Mouse (Mus musculus) limb, embryonic 14.5 days (tissue): ENCODE results near the gene Dgkg. TPM values are rescaled to one million over a fixed set of nuclear protein-coding genes. Genes with fewer than 3 reads are reported as not detected.
A peak's percentile ranks its signal among the peaks of the same experiment; 100 is the strongest.

ENCODE experiments used
- ATAC-seq: fragments of 200-750 bp; cut with Nextera tagmentation; 2 replicates; pipeline ENCODE4 v1.8.0; 2017; ENCODE audit warnings: low read depth, moderate number of reproducible peaks, moderate TSS enrichment; ENCODE audit not compliant: low FRiP score
- DNase-seq: peaks from one replicate; pipeline ENCODE4 v3.0.0-alpha.2; 2015; ENCODE audit warnings: low spot score
- H3K27ac ChIP-seq: fragments of 300-500 bp; sonication (generic); replicated peaks from 2 replicates; pipeline ENCODE4 v1.5.1; 2014; ENCODE audit warnings: low read depth, mild to moderate bottlenecking, low read length, moderate library complexity, mixed read lengths
- H3K27me3 ChIP-seq: fragments of 300-500 bp; sonication (generic); 2 replicates; pipeline ENCODE4 v1.6.1; 2014; ENCODE audit warnings: low read length, mixed read lengths; ENCODE audit not compliant: control insufficient read depth, insufficient read depth
- H3K36me3 ChIP-seq: fragments of 300-500 bp; sonication (generic); 2 replicates; pipeline ENCODE4 v1.6.1; 2014; ENCODE audit warnings: mild to moderate bottlenecking, low read length, moderate library complexity, mixed read lengths; ENCODE audit not compliant: control insufficient read depth, insufficient read depth
- H3K4me1 ChIP-seq: fragments of 300-500 bp; sonication (generic); 2 replicates; pipeline ENCODE4 v1.6.1; 2014; ENCODE audit warnings: antibody characterized with exemption, low read length, mixed read lengths; ENCODE audit not compliant: control insufficient read depth, insufficient read depth
- H3K4me2 ChIP-seq: fragments of 300-500 bp; sonication (generic); replicated peaks from 2 replicates; pipeline ENCODE4 v1.6.1; 2014; ENCODE audit warnings: low read depth, mild to moderate bottlenecking, low read length, moderate library complexity; ENCODE audit not compliant: severe bottlenecking
- H3K4me3 ChIP-seq: fragments of 300-500 bp; sonication (generic); replicated peaks from 2 replicates; pipeline ENCODE4 v1.5.1; 2014; ENCODE audit warnings: low read length
- H3K9ac ChIP-seq: fragments of 300-500 bp; sonication (generic); 2 replicates; pipeline ENCODE4 v1.6.1; 2014; ENCODE audit warnings: mild to moderate bottlenecking, low read depth, low read length, moderate library complexity; ENCODE audit not compliant: severe bottlenecking
- H3K9me3 ChIP-seq: fragments of 300-500 bp; sonication (generic); 2 replicates; pipeline ENCODE4 v1.6.1; 2016; ENCODE audit warnings: low read length; ENCODE audit not compliant: control insufficient read depth
- POLR2A ChIP-seq: fragments of 200-500 bp; IDR thresholded peaks from 2 replicates; pipeline ENCODE4 v1.8.0; 2012; ENCODE audit warnings: inconsistent platforms, mild to moderate bottlenecking, moderate library complexity, borderline replicate concordance; ENCODE audit not compliant: insufficient read depth, insufficient read length; ENCODE audit errors: extremely low read depth
- WGBS: fragments of 180-500 bp; shearing (Covaris S2); extraction: QIAGEN DNeasy Blood & Tissue Kit; methylation state at CpG from one replicate; pipeline ENCODE4 v1.1.7; 2014; 5-methylcytosine and 5-hydroxymethylcytosine counted together
- polyA plus RNA-seq, 2 experiments: library from polyadenylated mRNA; depleted of rRNA in 1 of 2; stranded (reverse) in 1 of 2; unstranded in 1 of 2; fragments of >200 nt; fragmentation: Nextera tagmentation in 1 of 2; extraction: Ambion mirVana in 1 of 2; gene quantifications; 2 replicates each; pipeline versions ENCODE4 v1.2.1 to v1.2.3; 2012 to 2014

Gene Dgkg
- polyA plus RNA-seq, 2 experiments, result 0.08 to 0.26 TPM

DNA sequence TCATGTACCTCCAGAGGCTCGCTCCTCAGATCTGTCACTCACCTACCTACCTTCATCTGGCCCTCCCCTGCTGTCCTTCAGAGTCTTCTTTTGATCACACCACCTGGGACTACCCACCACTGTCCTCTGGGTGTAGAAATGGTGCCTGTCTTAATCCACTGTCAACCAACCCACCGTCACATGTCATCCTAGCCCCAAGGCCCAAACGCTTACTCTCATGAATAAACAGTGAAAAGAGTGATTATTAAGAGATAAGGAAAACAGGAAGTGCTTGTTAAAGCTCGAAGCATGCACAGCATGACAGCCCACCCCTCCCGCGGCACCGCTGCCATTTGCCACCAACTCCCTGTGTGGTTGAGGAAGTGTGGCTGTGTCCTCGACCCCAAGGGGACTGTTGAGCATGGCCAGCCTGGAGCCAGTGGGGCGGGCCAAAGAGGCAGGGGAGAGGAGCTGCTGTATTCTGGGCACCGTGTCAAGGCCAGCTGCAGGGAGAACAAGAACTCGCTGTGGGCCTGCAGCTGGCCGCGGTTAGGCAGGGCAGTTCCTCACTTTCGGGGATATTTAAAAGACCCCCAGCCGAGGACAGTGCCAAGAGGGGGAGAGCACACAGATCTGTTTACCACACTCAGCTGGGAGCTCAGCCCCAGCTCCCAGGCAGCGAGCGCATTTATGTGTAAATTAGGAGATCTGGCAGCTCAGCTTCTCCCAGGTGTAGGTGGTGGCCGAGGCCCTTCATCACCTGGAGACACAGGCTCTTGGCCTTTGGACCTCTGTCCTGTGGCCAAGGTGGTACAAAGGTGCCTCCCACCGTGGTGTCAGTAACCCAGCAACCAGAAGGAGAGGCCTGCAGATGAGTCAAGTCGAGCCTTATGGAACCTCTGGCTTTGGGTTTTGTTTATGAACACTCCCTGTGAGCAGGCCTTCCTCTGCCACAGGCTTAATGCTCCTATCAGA lies 139.3 kb downstream of the Dgkg start:
- peaks cover 27% of the 10 kb centered on the region for H3K4me1 ChIP-seq
- 16% methylated on average over 20 of the region's 20 CpGs for WGBS
- ATAC-seq (peak; percentile 86), DNase-seq (peak; percentile 73)
- H3K4me2 ChIP-seq, result 0 out of 2 replicates have a peak overlapping the region, but pooled peaks have one; percentile 13
- no peaks in the 10 kb centered on the region for H3K27me3 ChIP-seq
- no peak for TF ChIP-seq POLR2A
- H3K36me3 ChIP-seq, result no peaks in the 10 kb centered on the region
- H3K9me3 ChIP-seq, result no peaks in the 10 kb centered on the region
- no peak overlapping the region for H3K9ac ChIP-seq
- H3K27ac ChIP-seq, result 0 out of 2 replicates have a peak overlapping the region, but pooled peaks have one; percentile 14
- no peak overlapping the region for H3K4me3 ChIP-seq

DNA sequence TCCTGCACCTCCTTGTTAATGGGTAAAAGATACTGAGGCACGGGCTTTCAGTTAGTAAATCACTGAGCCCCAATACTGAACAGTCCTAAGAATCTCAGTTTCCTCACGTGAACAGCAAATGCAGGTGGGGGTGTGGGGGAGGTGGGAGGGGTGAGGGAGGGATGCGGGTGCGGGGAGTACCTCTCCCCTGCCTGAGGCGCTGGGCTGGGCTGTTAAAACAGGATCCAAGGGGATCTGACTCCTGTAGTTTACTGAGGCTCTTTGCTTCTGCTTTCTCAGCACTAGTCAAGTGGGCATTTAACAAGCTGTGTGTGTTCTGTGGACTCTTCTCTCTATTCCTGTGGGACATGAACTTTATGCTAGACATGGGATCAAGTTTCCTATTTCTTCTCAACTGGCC lies 141.5 kb downstream of the Dgkg start:
- H3K4me1 ChIP-seq, result peaks cover 27% of the 10 kb centered on the region
- DNase-seq (no peak), ATAC-seq (no peak)
- no peak for TF ChIP-seq POLR2A
- H3K27ac ChIP-seq, result no peak overlapping the region
- no peak overlapping the region for H3K4me3 ChIP-seq
- H3K27me3 ChIP-seq, result no peaks in the 10 kb centered on the region
- WGBS, result 12% methylated on average over 5 of the region's 5 CpGs
- H3K36me3 ChIP-seq, result no peaks in the 10 kb centered on the region
- H3K4me2 ChIP-seq, result no peak overlapping the region
- no peaks in the 10 kb centered on the region for H3K9me3 ChIP-seq
- no peak overlapping the region for H3K9ac ChIP-seq

DNA sequence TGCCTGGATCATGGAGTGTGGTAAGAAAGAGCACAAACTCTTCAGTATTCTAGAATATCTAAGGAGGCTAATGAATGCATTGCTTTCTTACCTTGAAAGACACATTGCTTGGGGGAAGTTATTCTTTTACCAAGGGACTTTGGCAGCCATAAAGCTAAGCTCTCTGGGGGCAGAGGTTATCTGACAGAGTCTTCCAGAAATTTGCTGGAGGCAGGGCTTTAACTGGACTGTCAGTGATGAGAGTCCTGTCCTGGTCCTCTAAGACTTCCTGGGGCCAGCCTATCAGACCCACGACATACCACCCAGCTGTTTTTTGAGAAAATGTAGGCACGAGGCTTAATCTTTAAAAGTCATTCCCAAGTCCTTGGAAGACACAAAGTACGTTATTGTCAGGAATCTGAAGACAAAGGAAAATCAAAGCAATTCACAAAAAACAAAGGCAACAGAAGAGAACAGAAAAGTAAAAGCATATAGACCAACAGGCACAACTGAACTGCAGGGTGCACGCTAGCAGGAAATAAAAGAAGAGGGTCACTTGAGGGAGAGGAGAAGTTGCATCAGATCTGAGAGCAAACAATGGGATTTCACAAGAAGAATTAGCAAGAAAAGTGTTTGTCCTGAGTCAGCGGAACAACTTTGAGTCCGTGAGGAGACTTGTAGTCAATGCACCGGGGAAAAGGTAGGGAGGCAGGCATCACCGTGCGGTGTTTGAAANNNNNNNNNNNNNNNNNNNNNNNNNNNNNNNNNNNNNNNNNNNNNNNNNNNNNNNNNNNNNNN lies 146.0 kb downstream of the Dgkg start:
- no peaks in the 10 kb centered on the region for H3K27me3 ChIP-seq
- H3K9ac ChIP-seq, result no peak overlapping the region
- no peaks in the 10 kb centered on the region for H3K9me3 ChIP-seq
- ATAC-seq, result no peak
- peaks cover 18% of the 10 kb centered on the region; the same call in 1 of the 2 replicates for H3K4me1 ChIP-seq
- no peak for TF ChIP-seq POLR2A
- no peak overlapping the region for H3K4me2 ChIP-seq
- H3K36me3 ChIP-seq, result no peaks in the 10 kb centered on the region
- no peak overlapping the region for H3K4me3 ChIP-seq
- H3K27ac ChIP-seq, result no peak overlapping the region
- no peak for DNase-seq
- WGBS, result 81% methylated on average over 9 of the region's 9 CpGs

DNA sequence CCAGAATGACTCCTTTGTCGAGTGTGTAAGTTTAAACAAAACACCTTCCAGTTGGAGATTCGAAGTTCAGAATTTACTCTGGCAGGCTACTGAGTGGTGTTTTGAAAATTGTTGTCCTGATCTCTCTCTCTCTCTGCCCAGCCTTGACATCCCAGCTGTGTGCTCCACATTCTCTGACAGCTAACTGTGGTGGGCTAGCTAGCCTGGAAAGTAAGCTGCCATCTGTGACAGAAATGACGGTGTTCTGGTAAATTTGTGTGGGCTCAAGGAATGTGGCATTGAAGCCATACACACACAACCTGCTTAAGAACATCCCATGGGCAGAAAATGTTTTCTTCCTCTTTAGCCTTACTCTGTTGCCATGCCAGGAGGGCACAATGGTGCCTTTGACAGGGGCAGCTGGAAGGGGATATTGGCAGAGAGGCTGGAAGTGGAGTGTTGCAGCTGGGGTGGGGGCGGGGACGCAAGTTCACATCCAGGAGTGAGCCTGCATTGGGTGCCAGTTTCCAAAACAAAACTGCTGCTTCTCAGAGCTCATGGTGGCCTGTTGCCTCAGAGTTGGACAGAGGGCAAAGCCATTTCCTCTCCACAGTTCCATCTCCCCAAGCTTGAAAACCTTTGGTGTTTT lies 148.0 kb downstream of the Dgkg start:
- no peak for ATAC-seq
- WGBS, result 75% methylated on average over 5 of the region's 5 CpGs

DNA sequence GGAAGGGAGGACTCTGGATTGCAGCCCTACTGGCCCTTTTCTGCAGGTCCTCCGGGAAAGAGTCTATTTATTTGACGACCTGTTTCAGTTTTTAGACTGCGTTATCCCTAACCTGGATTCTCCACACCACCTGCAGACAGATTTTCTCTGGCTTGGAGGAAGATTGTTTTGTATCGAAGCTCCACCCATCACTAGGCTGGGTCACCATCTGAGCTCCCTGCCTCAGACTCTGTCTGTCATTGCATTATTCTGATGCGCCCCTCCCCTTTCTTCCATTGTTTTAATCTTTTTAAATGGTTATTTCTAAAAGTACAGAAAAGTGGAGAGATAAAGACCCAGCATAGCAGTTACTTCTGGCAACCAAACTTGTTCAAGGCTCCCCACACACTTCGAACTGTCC lies 151.4 kb downstream of the Dgkg start:
- H3K4me3 ChIP-seq, result no peak overlapping the region
- H3K27me3 ChIP-seq, result no peaks in the 10 kb centered on the region
- H3K36me3 ChIP-seq, result no peaks in the 10 kb centered on the region
- no peak for TF ChIP-seq POLR2A
- no peak for DNase-seq
- H3K9me3 ChIP-seq, result no peaks in the 10 kb centered on the region
- 65% methylated on average over 6 of the region's 6 CpGs for WGBS
- peaks cover 13% of the 10 kb centered on the region for H3K4me1 ChIP-seq
- no peak overlapping the region for H3K27ac ChIP-seq
- no peak overlapping the region for H3K4me2 ChIP-seq
- ATAC-seq, result no peak
- no peak overlapping the region for H3K9ac ChIP-seq

More for the DNA sequence above, 148.0 kb downstream of the Dgkg start:
- H3K4me2 ChIP-seq, result no peak overlapping the region
- no peaks in the 10 kb centered on the region for H3K36me3 ChIP-seq
- no peaks in the 10 kb centered on the region for H3K9me3 ChIP-seq
- no peak overlapping the region for H3K27ac ChIP-seq
- H3K4me3 ChIP-seq, result no peak overlapping the region
- no peak for TF ChIP-seq POLR2A
- no peaks in the 10 kb centered on the region for H3K27me3 ChIP-seq
- DNase-seq, result peak; percentile 31
- H3K9ac ChIP-seq, result no peak overlapping the region
- H3K4me1 ChIP-seq, result peaks cover 13% of the 10 kb centered on the region
